Mouse (Mus musculus): ENCODE results near the gene Klhdc9. TPM values are rescaled to one million over a fixed set of nuclear protein-coding genes. Genes with fewer than 3 reads are reported as not detected.

Gene Klhdc9
- total and polyA plus RNA-seq, 2 experiments from 2014 or later: 5.0 to 6.9 TPM

- ATAC-seq: no peak
- Histone ChIP-seq H3K9me3 (ENCODE audit: low read length) (no peaks in the 10 kb centered on the region), H3K4me1 (ENCODE audit: insufficient read depth) (peaks cover 16% of the 10 kb centered on the region), H3K36me3 (ENCODE audit: insufficient read depth) (no peaks in the 10 kb centered on the region), H3K4me3 (ENCODE audit: low read depth, low read length) (no peak overlapping the region), H3K4me2 (ENCODE audit: low read depth) (no peak overlapping the region), H3K27ac (ENCODE audit: low read depth, low read length) (no peak overlapping the region), H3K27me3 (ENCODE audit: insufficient read depth, low read length) (no peaks in the 10 kb centered on the region), H3K9ac (no peak overlapping the region)
- no peak for DNase-seq
- TF ChIP-seq CTCF (IDR thresholded peaks at IDR 0.05; ENCODE audit: low read depth): no peak
- 88% methylated on average over 2 of the region's 2 CpGs for WGBS
Observed at GRCm38 (mm10) chr1:171325571-171325970, 35.0 kb downstream of the Klhdc9 start.

DNA sequence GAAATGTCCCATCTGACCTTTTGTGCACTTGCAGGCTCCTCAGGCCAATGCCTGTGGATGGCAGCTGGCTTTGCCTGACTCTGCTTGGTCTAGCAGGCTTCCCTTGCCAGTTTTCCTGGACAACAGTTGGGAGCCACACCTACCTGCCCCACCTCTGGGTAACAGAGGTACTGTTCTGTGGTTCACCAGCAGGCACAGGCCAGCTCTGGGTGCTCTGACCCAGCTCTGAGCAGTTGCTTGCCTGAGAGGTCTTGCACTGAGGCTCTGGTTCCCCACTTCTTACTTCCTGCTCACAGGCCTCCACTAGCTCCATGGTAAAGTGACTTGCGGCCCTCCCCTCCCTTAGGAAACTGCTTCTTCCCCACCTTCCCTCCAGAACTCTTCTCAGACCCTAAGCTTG is 38.6 kb downstream of the Klhdc9 start:
- Histone ChIP-seq H3K9ac (no peak overlapping the region), H3K4me1 (ENCODE audit: insufficient read depth) (no peaks in the 10 kb centered on the region; the same call in 1 of the 2 replicates), H3K4me2 (ENCODE audit: low read depth) (no peak overlapping the region), H3K36me3 (ENCODE audit: insufficient read depth) (no peaks in the 10 kb centered on the region), H3K9me3 (ENCODE audit: low read length) (no peaks in the 10 kb centered on the region), H3K27me3 (ENCODE audit: insufficient read depth, low read length) (no peaks in the 10 kb centered on the region), H3K27ac (ENCODE audit: low read depth, low read length) (no peak overlapping the region), H3K4me3 (ENCODE audit: low read depth, low read length) (no peak overlapping the region)
- DNase-seq (no peak), ATAC-seq (no peak)
- WGBS: 92% methylated on average over 1 of the region's 1 CpGs
- no peak for TF ChIP-seq CTCF (IDR thresholded peaks at IDR 0.05; ENCODE audit: low read depth)

DNA sequence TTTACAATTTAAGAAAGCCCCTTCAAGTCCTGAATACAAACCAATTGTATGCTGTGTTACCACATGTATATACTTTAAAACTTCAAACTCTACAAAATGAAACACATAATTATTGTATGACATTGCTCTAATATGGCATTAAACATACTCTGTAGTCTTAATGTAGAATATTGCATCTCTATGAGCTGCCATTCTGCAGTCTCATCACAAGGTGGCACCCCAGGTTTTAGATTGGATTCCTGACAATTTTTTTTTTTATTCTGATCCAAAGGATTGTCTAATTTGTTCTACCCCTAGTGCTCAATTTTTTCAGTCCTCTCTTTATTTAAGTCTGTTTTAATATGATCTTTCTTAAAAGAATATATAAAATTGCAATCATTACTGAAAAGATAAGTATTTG is 39.2 kb downstream of the Klhdc9 start:
- no peak overlapping the region for H3K9ac ChIP-seq
- H3K4me1 ChIP-seq (ENCODE audit: insufficient read depth): no peaks in the 10 kb centered on the region
- peak; percentile 70 for TF ChIP-seq CTCF (IDR thresholded peaks at IDR 0.05; ENCODE audit: low read depth)
- no peak overlapping the region for H3K27ac ChIP-seq (ENCODE audit: low read depth, low read length)
- H3K27me3 ChIP-seq (ENCODE audit: insufficient read depth, low read length): no peaks in the 10 kb centered on the region
- ATAC-seq: peak; percentile 18; the same call in 1 of the 2 replicates
- H3K9me3 ChIP-seq (ENCODE audit: low read length): no peaks in the 10 kb centered on the region
- no peaks in the 10 kb centered on the region for H3K36me3 ChIP-seq (ENCODE audit: insufficient read depth)
- H3K4me3 ChIP-seq (ENCODE audit: low read depth, low read length): no peak overlapping the region
- peak; percentile 47 for DNase-seq
- H3K4me2 ChIP-seq (ENCODE audit: low read depth): no peak overlapping the region

GRCm38 (mm10) chr1:171320151-171320550 is 40.4 kb downstream of the Klhdc9 start:
- no peak for TF ChIP-seq CTCF (IDR thresholded peaks at IDR 0.05; ENCODE audit: low read depth)

GRCm38 (mm10) chr1:171319748-171320147 is 40.9 kb downstream of the Klhdc9 start:
- DNase-seq: no peak
- H3K27me3 ChIP-seq (ENCODE audit: insufficient read depth, low read length): no peaks in the 10 kb centered on the region
- 12% methylated on average over 7 of the region's 7 CpGs for WGBS

More at GRCm38 (mm10) chr1:171320151-171320550, 40.4 kb downstream of the Klhdc9 start:
- Histone ChIP-seq H3K27me3 (ENCODE audit: insufficient read depth, low read length) (no peaks in the 10 kb centered on the region), H3K9me3 (ENCODE audit: low read length) (no peaks in the 10 kb centered on the region), H3K4me2 (ENCODE audit: low read depth) (no peak overlapping the region), H3K36me3 (ENCODE audit: insufficient read depth) (no peaks in the 10 kb centered on the region), H3K27ac (ENCODE audit: low read depth, low read length) (no peak overlapping the region), H3K4me1 (ENCODE audit: insufficient read depth) (no peaks in the 10 kb centered on the region), H3K4me3 (ENCODE audit: low read depth, low read length) (no peak overlapping the region), H3K9ac (no peak overlapping the region)
- DNase-seq (no peak), ATAC-seq (no peak)
- 12% methylated on average over 5 of the region's 5 CpGs for WGBS

DNA sequence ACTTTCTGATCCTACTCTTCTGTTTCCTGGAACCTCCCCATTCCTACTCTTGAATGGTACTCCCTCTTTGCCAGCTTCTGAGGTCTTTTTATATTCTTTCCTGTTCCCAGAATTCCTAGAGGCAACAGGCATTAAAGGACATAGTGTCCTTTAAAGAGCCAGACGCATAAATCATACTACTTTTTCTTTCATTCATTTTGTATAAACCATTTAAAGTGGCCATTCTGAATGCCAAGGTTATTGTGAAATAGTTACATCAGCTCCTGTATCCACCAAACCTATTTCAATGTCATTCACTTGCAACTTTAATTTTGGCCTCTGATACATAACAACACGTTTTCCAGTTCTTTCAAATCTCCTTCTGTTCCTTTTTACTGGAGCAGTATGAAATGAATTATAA is 51.3 kb downstream of the Klhdc9 start:
- TF ChIP-seq CTCF (IDR thresholded peaks at IDR 0.05; ENCODE audit: low read depth): no peak
- H3K4me2 ChIP-seq (ENCODE audit: low read depth): no peak overlapping the region
- ATAC-seq (no peak), DNase-seq (no peak)
- no peaks in the 10 kb centered on the region for H3K27me3 ChIP-seq (ENCODE audit: insufficient read depth, low read length)
- no peaks in the 10 kb centered on the region for H3K4me1 ChIP-seq (ENCODE audit: insufficient read depth)
- no peaks in the 10 kb centered on the region for H3K36me3 ChIP-seq (ENCODE audit: insufficient read depth)
- H3K4me3 ChIP-seq (ENCODE audit: low read depth, low read length): no peak overlapping the region
- no peak overlapping the region for H3K9ac ChIP-seq
- H3K9me3 ChIP-seq (ENCODE audit: low read length): no peaks in the 10 kb centered on the region
- H3K27ac ChIP-seq (ENCODE audit: low read depth, low read length): no peak overlapping the region
- 60% methylated on average over 2 of the region's 2 CpGs for WGBS

More at GRCm38 (mm10) chr1:171319748-171320147, 40.9 kb downstream of the Klhdc9 start:
- Histone ChIP-seq H3K36me3 (ENCODE audit: insufficient read depth) (no peaks in the 10 kb centered on the region), H3K4me3 (ENCODE audit: low read depth, low read length) (no peak overlapping the region), H3K4me2 (ENCODE audit: low read depth) (no peak overlapping the region), H3K27ac (ENCODE audit: low read depth, low read length) (no peak overlapping the region), H3K4me1 (ENCODE audit: insufficient read depth) (no peaks in the 10 kb centered on the region), H3K9me3 (ENCODE audit: low read length) (no peaks in the 10 kb centered on the region), H3K9ac (no peak overlapping the region)
- no peak for TF ChIP-seq CTCF (IDR thresholded peaks at IDR 0.05; ENCODE audit: low read depth)
- ATAC-seq: no peak

Other genes with a start within 250 kb of the Klhdc9 start
- gene Cfap126, start 246.9 kb downstream of the Klhdc9 start, total RNA-seq (2014; rRNA removed): 1.7 and 2.4 TPM in 2 replicates
- 11.7 and 13.7 TPM in 2 replicates for gene Cfap126, start 246.9 kb downstream of the Klhdc9 start, polyA plus RNA-seq (2015; fragmentation: Nextera tagmentation; extraction: Ambion mirVana)
- 195 and 197 TPM in 2 replicates for gene Sdhc, start 210.2 kb downstream of the Klhdc9 start, total RNA-seq (2014; rRNA removed)
- gene Sdhc, start 210.2 kb downstream of the Klhdc9 start, polyA plus RNA-seq (2015; fragmentation: Nextera tagmentation; extraction: Ambion mirVana): 285 and 302 TPM in 2 replicates
- gene Mpz, start 210.1 kb downstream of the Klhdc9 start, total RNA-seq (2014; rRNA removed): 0.38 TPM in 1 of 2 replicates, not detected in the other
- 0.30 and 0.67 TPM in 2 replicates for gene Mpz, start 210.1 kb downstream of the Klhdc9 start, polyA plus RNA-seq (2015; fragmentation: Nextera tagmentation; extraction: Ambion mirVana)
- gene Pcp4l1, start 164.5 kb downstream of the Klhdc9 start, total RNA-seq (2014; rRNA removed): 12.3 and 16.2 TPM in 2 replicates
- 31.4 and 33.4 TPM in 2 replicates for gene Pcp4l1, start 164.5 kb downstream of the Klhdc9 start, polyA plus RNA-seq (2015; fragmentation: Nextera tagmentation; extraction: Ambion mirVana)
- not detected in 2 replicates for gene Nr1i3, start 146.8 kb downstream of the Klhdc9 start, total RNA-seq (2014; rRNA removed)
- gene Nr1i3, start 146.8 kb downstream of the Klhdc9 start, polyA plus RNA-seq (2015; fragmentation: Nextera tagmentation; extraction: Ambion mirVana): 0.16 and 0.19 TPM in 2 replicates
- 46.5 and 62.7 TPM in 2 replicates for gene Tomm40l, start 138.3 kb downstream of the Klhdc9 start, total RNA-seq (2014; rRNA removed)
- gene Tomm40l, start 138.3 kb downstream of the Klhdc9 start, polyA plus RNA-seq (2015; fragmentation: Nextera tagmentation; extraction: Ambion mirVana): 39.8 and 41.7 TPM in 2 replicates
- 0.92 and 2.0 TPM in 2 replicates for gene Apoa2, start 135.7 kb downstream of the Klhdc9 start, total RNA-seq (2014; rRNA removed)
- gene Apoa2, start 135.7 kb downstream of the Klhdc9 start, polyA plus RNA-seq (2015; fragmentation: Nextera tagmentation; extraction: Ambion mirVana): 2.7 and 4.0 TPM in 2 replicates
- gene Fcer1g, start 126.4 kb downstream of the Klhdc9 start, total RNA-seq (2014; rRNA removed): 7.6 and 11.2 TPM in 2 replicates
- 33.2 and 37.9 TPM in 2 replicates for gene Fcer1g, start 126.4 kb downstream of the Klhdc9 start, polyA plus RNA-seq (2015; fragmentation: Nextera tagmentation; extraction: Ambion mirVana)
- gene Adamts4, start 110.4 kb downstream of the Klhdc9 start, total RNA-seq (2014; rRNA removed): 4.5 and 5.9 TPM in 2 replicates
- gene Adamts4, start 110.4 kb downstream of the Klhdc9 start, polyA plus RNA-seq (2015; fragmentation: Nextera tagmentation; extraction: Ambion mirVana): 2.6 and 5.6 TPM in 2 replicates
- 203 and 270 TPM in 2 replicates for gene Ndufs2, start 109.4 kb downstream of the Klhdc9 start, total RNA-seq (2014; rRNA removed)
- gene Ndufs2, start 109.4 kb downstream of the Klhdc9 start, polyA plus RNA-seq (2015; fragmentation: Nextera tagmentation; extraction: Ambion mirVana): 219 and 243 TPM in 2 replicates
- gene B4galt3, start 90.5 kb downstream of the Klhdc9 start, total RNA-seq (2014; rRNA removed): 75.1 and 99.3 TPM in 2 replicates
- gene B4galt3, start 90.5 kb downstream of the Klhdc9 start, polyA plus RNA-seq (2015; fragmentation: Nextera tagmentation; extraction: Ambion mirVana): 104 and 115 TPM in 2 replicates
- 26.6 and 30.6 TPM in 2 replicates for gene Ppox, start 79.6 kb downstream of the Klhdc9 start, total RNA-seq (2014; rRNA removed)
- 21.1 and 23.3 TPM in 2 replicates for gene Ppox, start 79.6 kb downstream of the Klhdc9 start, polyA plus RNA-seq (2015; fragmentation: Nextera tagmentation; extraction: Ambion mirVana)
- gene Usp21, start 72.8 kb downstream of the Klhdc9 start, total RNA-seq (2014; rRNA removed): 56.8 and 66.5 TPM in 2 replicates
- gene Usp21, start 72.8 kb downstream of the Klhdc9 start, polyA plus RNA-seq (2015; fragmentation: Nextera tagmentation; extraction: Ambion mirVana): 66.4 and 80.4 TPM in 2 replicates
- gene Ufc1, start 65.8 kb downstream of the Klhdc9 start, total RNA-seq (2014; rRNA removed): 96.6 and 123 TPM in 2 replicates
- gene Ufc1, start 65.8 kb downstream of the Klhdc9 start, polyA plus RNA-seq (2015; fragmentation: Nextera tagmentation; extraction: Ambion mirVana): 133 and 150 TPM in 2 replicates
- gene Dedd, start 31.7 kb downstream of the Klhdc9 start, total RNA-seq (2014; rRNA removed): 22.5 and 31.1 TPM in 2 replicates
- 42.2 and 44.6 TPM in 2 replicates for gene Dedd, start 31.7 kb downstream of the Klhdc9 start, polyA plus RNA-seq (2015; fragmentation: Nextera tagmentation; extraction: Ambion mirVana)
- 44.9 and 47.6 TPM in 2 replicates for gene Nit1, start 15.2 kb downstream of the Klhdc9 start, total RNA-seq (2014; rRNA removed)
- 42.1 and 48.1 TPM in 2 replicates for gene Nit1, start 15.2 kb downstream of the Klhdc9 start, polyA plus RNA-seq (2015; fragmentation: Nextera tagmentation; extraction: Ambion mirVana)
- 18.2 and 27.0 TPM in 2 replicates for gene Pfdn2, start 15.1 kb downstream of the Klhdc9 start, total RNA-seq (2014; rRNA removed)
- gene Pfdn2, start 15.1 kb downstream of the Klhdc9 start, polyA plus RNA-seq (2015; fragmentation: Nextera tagmentation; extraction: Ambion mirVana): 143 and 146 TPM in 2 replicates
- gene Nectin4, start 9.3 kb upstream of the Klhdc9 start, total RNA-seq (2014; rRNA removed): 1.0 and 2.0 TPM in 2 replicates
- 1.3 and 1.8 TPM in 2 replicates for gene Nectin4, start 9.3 kb upstream of the Klhdc9 start, polyA plus RNA-seq (2015; fragmentation: Nextera tagmentation; extraction: Ambion mirVana)
- 0.69 and 0.81 TPM in 2 replicates for gene Arhgap30, start 28.2 kb upstream of the Klhdc9 start, total RNA-seq (2014; rRNA removed)
- gene Arhgap30, start 28.2 kb upstream of the Klhdc9 start, polyA plus RNA-seq (2015; fragmentation: Nextera tagmentation; extraction: Ambion mirVana): 0.53 and 0.65 TPM in 2 replicates
- gene Usf1, start 50.5 kb upstream of the Klhdc9 start, total RNA-seq (2014; rRNA removed): 168 and 183 TPM in 2 replicates
- gene Usf1, start 50.5 kb upstream of the Klhdc9 start, polyA plus RNA-seq (2015; fragmentation: Nextera tagmentation; extraction: Ambion mirVana): 198 and 200 TPM in 2 replicates
- gene Tstd1, start 58.1 kb upstream of the Klhdc9 start, total RNA-seq (2014; rRNA removed): 1.3 and 2.0 TPM in 2 replicates
- gene Tstd1, start 58.1 kb upstream of the Klhdc9 start, polyA plus RNA-seq (2015; fragmentation: Nextera tagmentation; extraction: Ambion mirVana): 1.9 and 3.1 TPM in 2 replicates
- gene F11r, start 76.7 kb upstream of the Klhdc9 start, total RNA-seq (2014; rRNA removed): 3.6 and 6.2 TPM in 2 replicates
- 4.6 and 7.8 TPM in 2 replicates for gene F11r, start 76.7 kb upstream of the Klhdc9 start, polyA plus RNA-seq (2015; fragmentation: Nextera tagmentation; extraction: Ambion mirVana)
- gene Alyref2, start 142.7 kb upstream of the Klhdc9 start, total RNA-seq (2014; rRNA removed): 12.2 and 13.4 TPM in 2 replicates
- 17.5 and 20.8 TPM in 2 replicates for gene Alyref2, start 142.7 kb upstream of the Klhdc9 start, polyA plus RNA-seq (2015; fragmentation: Nextera tagmentation; extraction: Ambion mirVana)
- not detected in 2 replicates for gene Itln1, start 174.5 kb upstream of the Klhdc9 start, total RNA-seq (2014; rRNA removed)
- not detected in 2 replicates for gene Itln1, start 174.5 kb upstream of the Klhdc9 start, polyA plus RNA-seq (2015; fragmentation: Nextera tagmentation; extraction: Ambion mirVana)
- not detected in 2 replicates for gene Cd244a, start 198.4 kb upstream of the Klhdc9 start, total RNA-seq (2014; rRNA removed)
- not detected in 2 replicates for gene Cd244a, start 198.4 kb upstream of the Klhdc9 start, polyA plus RNA-seq (2015; fragmentation: Nextera tagmentation; extraction: Ambion mirVana)
- gene Ly9, start 246.6 kb upstream of the Klhdc9 start, total RNA-seq (2014; rRNA removed): 0.46 TPM in 1 of 2 replicates, not detected in the other
- gene Ly9, start 246.6 kb upstream of the Klhdc9 start, polyA plus RNA-seq (2015; fragmentation: Nextera tagmentation; extraction: Ambion mirVana): 0.10 and 0.20 TPM in 2 replicates

Measured in forebrain, postnatal 0 days (tissue).